Mouse (Mus musculus) CD4-positive helper T cell, adult 2 months (primary cell): ENCODE results near the gene Tsga10ip.
"Not testable (repeated sequence)": the region's sequence is repeated elsewhere in the genome, so short reads cannot be mapped to it uniquely, and the experiment has no call there.

ENCODE experiments used
- DNase-seq: peaks from one replicate; pipeline ENCODE4 v3.0.0-alpha.2; 2012; ENCODE audit warnings: low read depth, missing footprints, low spot score

Tsga10ip gene

DNA sequence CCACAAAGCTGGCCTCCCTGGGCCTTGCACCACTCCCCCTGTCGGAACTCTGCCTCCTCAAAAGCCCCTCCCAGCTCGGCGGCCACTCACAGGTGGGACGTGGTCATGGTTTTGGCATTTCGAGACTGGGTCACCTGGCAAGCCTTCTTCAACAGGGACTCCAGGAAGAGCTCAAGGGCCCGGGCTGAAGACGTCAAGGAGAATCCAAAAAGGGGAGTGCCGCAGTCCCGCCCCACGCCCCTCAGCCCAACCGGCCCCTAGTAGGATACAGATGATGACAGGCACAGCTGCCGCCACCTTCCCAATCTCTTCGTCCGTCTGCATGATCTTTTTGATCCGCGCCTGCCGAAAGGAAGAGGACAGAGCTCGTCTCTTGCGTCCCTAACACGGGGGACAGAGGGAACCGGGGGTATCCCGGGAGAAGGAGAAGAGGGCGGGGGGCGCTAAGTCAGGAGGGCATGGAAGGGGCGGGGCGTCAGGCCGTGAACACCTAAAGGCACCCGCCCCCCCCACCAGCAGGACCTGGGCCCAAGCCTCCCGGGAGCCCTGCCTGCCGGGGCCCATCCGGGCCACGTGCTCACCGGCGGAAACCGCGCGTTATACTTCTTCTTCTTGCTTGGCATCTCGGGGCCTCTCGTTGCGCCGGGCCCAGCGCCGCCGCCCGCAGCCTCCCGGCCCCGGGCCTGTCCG, 21.9 kb upstream of the Tsga10ip start:
- peak; percentile 67 for DNase-seq

GRCm38 (mm10) chr19:5423561-5423960, 21.2 kb upstream of the Tsga10ip start:
- no peak for DNase-seq

DNA sequence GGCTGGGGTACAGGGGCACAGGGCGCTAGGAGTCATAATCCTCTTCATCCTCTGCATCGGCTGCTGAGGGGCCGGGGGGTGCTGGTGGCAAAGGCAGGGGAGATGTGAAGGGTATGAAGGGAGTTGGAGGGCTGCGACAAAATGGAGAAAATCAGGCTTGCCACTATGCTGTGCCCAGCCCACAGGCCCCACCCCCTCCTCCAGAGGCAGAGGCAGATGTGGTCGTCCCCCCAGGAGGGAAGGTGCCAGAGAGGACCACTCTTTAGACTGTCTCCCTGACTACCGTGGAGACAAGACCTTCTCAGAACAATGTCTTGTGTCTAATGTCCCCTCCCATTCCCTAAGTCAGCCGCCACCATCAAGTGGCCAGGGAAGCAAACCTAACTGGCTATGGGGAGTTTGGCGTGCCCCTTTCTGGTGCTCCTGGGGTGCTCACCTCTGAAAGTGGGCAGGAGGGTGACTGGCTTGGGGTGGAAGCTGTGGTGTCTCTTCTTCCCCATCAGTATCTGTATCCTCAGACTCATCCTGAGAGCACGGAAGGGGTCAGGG, 20.6 kb upstream of the Tsga10ip start:
- DNase-seq: no peak

DNA sequence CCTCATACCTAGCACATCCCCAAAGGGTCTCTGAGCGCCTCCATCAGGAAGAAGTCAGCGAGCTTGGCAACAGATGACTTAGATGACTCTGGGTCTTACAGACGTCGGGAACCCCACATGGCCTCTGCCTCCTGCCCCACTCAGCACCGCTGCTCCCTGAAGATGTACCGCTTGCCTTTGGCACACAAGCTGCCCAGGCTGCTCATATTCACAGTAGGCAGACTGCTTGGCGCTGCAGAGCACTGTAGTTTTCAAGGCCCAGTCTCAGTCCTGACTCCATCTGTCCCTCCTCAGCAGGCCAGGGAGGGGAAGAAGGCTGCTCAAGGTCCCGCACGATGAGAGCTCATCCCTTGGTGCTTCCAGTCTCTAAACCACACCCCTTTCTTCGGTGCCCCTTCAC, 19.9 kb upstream of the Tsga10ip start:
- no peak for DNase-seq

DNA sequence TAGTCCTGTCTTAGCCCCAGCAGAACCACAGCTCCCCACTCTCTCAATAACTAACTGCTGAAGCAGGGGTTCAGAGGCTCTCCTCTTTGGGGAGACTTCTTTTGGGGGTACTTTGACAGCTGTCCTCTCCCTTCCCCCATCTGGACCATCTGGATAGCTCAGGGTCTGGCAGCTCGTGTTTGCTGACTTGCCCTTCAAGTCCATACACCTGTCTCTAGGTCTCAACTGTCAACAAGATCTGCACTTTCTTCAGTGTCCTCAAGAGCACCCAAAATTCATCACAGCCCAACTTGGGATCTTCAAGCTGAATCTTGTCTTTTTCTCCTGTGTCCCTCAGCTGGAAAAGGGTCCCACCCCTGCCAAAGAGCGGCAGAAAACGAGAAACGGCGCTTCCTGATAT, 19.5 kb upstream of the Tsga10ip start:
- DNase-seq: no peak

- no peak for DNase-seq
Measured at GRCm38 (mm10) chr19:5420579-5420978, 18.3 kb upstream of the Tsga10ip start.

GRCm38 (mm10) chr19:5419630-5420029, 17.3 kb upstream of the Tsga10ip start:
- DNase-seq: no peak

DNA sequence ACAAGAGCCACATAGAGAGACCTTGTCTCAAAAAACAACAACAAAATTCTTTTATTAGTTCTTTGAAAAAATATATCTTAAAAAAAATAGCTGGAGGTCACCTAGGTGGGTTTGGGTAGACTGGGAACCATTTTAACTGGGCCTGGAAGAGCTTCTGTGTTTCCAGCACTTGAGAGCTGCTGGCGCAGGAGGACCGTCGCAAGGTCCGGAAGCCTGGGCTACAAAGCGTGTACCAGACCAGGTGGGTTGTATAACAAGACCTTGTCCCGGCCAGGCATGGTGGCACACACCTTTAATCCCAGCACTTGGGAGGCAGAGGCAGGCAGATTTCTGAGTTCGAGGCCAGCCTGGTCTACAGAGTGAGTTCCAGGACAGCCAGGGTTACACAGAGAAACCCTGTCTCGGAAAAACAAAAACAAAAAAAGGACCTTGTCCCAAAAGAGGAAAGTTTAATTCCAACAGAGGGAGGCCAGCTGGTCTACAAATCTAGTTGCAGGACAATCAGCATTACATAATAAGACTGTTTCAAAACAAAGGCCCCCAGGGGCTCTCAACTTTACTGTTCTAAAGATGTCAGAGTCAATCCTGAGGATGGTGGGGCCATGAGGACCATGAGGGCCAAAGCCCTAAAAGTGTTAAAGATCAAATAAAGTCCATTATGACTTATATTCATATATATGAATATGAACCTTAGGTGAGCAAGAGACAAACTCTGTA, 16.6 kb upstream of the Tsga10ip start:
- DNase-seq: no peak

- no peak for DNase-seq
Measured at GRCm38 (mm10) chr19:5414534-5414957, 12.2 kb upstream of the Tsga10ip start.

DNA sequence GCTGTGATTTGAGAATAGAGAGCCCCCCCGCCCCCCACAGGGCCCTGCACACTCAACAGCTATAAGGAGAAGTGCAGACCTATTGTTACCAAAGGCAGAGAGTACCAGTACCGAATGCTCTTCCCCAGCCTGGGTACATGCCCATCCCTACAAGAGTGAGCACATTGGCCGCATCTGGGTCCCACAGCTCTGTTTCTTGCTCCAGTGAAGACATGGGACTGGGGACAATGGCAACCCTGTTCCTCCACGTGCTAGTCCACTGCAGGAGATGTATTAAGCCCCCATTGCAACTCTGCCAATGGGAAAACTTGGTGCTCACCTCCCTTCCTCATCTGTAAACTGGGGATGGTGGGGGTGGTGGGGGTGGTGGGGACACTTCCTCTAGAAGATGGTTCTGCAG, 11.5 kb upstream of the Tsga10ip start:
- no peak for DNase-seq

DNA sequence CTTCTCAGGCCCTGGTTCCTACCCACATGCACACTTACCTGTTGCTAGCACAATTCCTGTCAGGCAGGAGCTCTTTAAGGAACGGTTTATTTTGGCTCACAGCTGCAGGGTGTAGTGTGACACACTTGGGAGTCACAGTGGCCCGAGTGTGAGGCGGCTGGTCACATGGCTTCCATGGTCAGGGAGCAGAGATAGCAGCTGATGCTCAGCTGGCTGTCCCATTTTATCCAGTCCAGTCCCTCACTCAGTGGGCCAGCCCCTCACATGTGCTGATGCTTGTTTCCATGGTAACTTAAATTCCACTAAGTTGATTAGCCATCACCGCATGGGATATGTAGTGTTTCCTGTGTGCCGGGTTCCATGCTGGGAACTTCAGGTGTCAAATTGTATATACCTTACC, 9.6 kb upstream of the Tsga10ip start:
- DNase-seq: no peak

GRCm38 (mm10) chr19:5410641-5411040, 8.3 kb upstream of the Tsga10ip start:
- no peak for DNase-seq

- no peak for DNase-seq
Measured at GRCm38 (mm10) chr19:5409068-5409467, 6.7 kb upstream of the Tsga10ip start.

DNA sequence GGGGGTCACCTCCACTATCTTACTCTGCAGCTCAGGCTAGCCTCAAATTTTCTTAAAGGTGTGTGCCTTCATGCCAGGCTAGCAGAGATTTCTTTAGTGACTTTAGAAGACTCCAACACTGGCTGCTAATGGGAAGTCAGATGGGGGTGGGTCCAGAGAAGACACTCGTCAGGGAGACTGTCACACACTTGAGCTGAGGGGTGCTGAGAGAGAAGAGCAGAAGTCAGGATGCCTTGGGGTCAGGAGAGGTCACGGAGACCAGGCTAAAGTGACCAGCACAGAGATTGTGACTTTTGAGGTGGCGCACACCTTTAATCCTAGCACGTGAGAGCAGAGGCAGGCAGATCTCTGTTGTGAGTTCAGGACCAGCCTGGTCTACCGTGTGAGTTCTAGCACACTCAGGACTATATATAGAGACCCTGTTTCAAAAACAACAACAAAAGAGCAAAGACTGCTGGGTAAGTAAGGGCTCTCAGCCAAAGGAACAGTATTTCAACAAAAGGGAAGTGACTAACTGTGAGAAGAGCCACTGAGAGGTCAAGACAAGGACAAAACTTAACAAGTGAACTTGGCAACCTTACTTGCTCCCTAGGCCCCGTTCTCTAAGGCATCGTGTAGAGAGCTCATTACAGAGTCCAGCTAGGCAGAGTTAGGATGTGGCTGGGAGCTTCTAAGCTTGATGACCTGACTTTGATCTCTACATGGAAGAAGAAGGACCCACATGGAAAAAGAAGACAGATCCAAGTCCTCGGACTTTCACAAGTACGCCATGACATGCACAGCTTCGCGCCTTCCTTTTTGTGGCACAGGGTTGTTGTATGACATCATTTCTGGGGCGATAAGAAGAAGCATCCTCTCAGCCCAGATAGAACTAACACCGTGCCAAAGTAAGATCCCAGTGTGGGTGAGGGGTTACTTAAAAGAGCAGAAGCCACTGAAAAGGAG, 6.0 kb upstream of the Tsga10ip start:
- DNase-seq: peak; percentile 67

- peak; percentile 88 for DNase-seq
Measured at GRCm38 (mm10) chr19:5407133-5407532, 4.8 kb upstream of the Tsga10ip start.

DNA sequence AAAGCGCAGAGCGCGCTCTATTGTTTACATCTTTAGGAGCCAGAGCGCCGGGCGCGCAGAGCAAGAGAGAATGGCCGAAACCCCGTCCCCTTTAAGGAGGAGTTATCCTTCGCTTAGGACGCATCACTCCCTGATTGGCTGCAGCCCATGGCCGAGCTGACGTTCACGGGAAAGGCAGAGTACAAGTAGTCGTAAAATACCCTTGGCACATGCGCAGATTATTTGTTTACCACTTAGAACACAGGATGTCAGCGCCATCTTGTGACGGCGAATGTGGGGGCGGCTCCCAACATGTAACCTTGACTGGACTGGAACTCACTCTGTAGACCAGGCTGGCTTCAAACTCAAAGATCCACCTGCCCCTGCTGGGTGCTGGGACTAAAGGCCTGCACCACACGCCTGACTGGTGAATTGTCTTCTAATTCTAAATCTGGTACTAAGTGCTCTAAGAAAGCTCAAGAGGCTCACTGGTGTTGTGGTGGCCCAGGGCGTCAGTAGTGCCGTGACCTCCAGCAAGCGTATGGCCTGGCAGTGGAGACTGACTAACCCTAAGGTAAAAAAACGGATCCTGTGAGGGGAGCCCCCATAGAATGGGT, 4.3 kb upstream of the Tsga10ip start:
- peak; percentile 88 for DNase-seq

DNA sequence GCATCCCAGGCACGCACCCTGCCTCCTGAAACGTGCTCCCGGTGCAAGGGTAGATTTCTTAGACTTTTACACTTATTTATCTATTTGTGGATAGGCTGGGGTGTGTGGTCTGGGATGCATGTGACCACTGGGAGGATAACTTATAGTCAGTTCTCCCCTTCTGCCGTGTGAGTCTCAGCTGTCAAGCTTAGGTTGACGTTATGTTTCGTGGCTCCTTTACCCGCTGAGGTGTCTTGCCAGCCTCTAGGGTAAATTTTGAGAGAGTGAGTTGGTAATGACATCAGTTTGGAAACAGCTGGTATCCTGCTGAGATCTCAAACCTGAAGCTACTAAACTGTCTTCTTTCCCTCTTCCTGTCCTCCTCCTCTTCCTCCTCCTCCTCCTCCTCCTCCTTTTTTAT, 3.6 kb upstream of the Tsga10ip start:
- peak; percentile 84 for DNase-seq

DNA sequence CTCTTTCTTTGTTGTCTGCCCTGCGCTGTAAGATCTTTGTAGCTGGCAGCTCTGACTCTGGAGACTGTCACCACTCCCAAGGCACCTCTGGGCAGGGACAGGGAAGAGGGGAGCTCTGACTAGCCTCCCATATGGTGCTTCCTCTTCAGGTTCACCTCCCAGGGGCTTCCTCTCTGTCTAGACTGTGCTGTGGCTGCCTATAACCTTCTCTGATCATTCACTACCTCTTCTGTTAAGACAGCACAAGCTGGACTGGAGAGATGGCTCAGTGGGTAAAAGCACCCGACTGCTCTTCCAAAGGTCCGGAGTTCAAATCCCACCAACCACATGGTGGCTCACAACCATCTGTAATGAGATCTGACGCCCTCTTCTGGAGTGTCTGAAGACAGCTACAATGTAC, 1.3 kb downstream of the Tsga10ip start:
- not testable (repeated sequence) for DNase-seq

- DNase-seq: no peak
Measured at GRCm38 (mm10) chr19:5395371-5395770, 7.0 kb downstream of the Tsga10ip start.

- DNase-seq: no peak
Measured at GRCm38 (mm10) chr19:5394168-5394567, 8.2 kb downstream of the Tsga10ip start.

DNA sequence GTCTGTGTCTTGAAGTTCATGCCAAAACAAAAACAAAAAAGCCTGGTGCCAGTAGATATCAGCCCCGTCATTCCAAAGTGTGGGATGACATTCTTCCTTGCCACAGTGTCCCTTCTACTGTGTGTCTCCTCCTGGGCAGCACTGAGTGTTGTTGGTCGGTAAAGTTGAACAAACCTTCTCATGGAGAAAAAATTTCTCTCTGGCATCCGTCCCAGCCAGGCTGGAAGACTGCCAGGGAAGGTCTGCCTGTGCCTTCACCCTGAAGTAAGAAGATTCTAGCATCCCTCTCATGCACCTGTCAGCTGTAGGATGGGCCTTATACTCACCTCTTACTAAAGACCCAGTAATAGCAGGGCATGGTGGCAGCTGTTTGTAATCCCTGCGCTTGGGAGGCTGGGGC, 9.4 kb downstream of the Tsga10ip start:
- DNase-seq: no peak
